In the genomic region with DNA sequence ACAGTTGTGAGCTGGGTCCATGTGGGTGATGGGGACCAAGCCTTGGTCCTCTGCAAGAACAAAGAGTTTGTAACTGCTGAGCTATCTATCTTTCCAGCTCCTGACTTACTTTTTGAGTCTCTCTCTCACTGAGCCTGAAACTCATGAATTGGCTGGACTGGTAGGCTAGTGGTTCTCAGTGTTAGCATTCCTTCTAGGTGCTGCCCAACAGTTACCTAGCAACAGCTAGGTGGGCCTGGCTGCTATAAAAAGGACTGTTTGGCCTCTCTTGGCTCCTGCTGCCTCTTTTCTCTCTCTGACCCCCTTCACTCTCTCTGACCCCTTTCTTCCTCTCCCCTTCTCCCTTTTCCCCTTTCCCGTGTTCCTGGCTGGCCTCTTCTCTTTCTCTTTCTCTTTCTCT, we compare ENCODE assay signal across 26 mouse cellular contexts.
DNase-seq lines count a peak whose midpoint lies in the region; ATAC-seq and TF ChIP-seq lines count a peak whose summit lies in the region.
"Had no signal": no experiment of that assay in that cellular context is flagged by ENCODE, and none has a peak within 500 bp of the region (broad histone marks: within the 10 kb centered on the region; RNA-seq: fewer than 3 reads in every experiment).

No protein-coding gene starts in this region.

- 60% methylated on average over 1 of the region's 1 CpGs for WGBS in heart, embryonic 14.5 days
- WGBS in heart, adult 2 months, result 67% methylated on average over 1 of the region's 1 CpGs
- 31% methylated on average over 1 of the region's 1 CpGs for WGBS in intestine, embryonic 14.5 days
- WGBS in intestine, postnatal 0 days, result 41% methylated on average over 1 of the region's 1 CpGs
- WGBS in lung, postnatal 0 days, result 25% methylated on average over 1 of the region's 1 CpGs
- 50% methylated on average over 1 of the region's 1 CpGs for WGBS in limb, embryonic 15.5 days

- peaks cover 20 to 27% of the 10 kb centered on the region in 2 experiments for H3K4me1 ChIP-seq in heart, embryonic 14.5 days (ENCODE audit: control insufficient read depth in 2 of 2, insufficient read depth in 2 of 2, low read length in 2 of 2)
- 0 out of 2 replicates have a peak, but pooled peaks cover 2% of the 10 kb centered on the region for H3K4me1 ChIP-seq in heart, adult 2 months (ENCODE audit: control insufficient read depth, insufficient read depth, low read length)
- peaks cover 29% of the 10 kb centered on the region for H3K4me1 ChIP-seq in intestine, embryonic 14.5 days (replicated peaks; ENCODE audit: control insufficient read depth, insufficient read depth, low read length)
- peaks cover 7% of the 10 kb centered on the region; the same call in 1 of the 2 replicates for H3K4me1 ChIP-seq in intestine, postnatal 0 days (replicated peaks; ENCODE audit: control insufficient read depth, insufficient read depth, low read length)
- peaks cover 9% of the 10 kb centered on the region; the same call in 1 of the 2 replicates for H3K4me1 ChIP-seq in lung, postnatal 0 days (ENCODE audit: insufficient read depth, low read depth, low read length)
- H3K4me1 ChIP-seq in limb, embryonic 15.5 days, result peaks cover 20% of the 10 kb centered on the region

- H3K9ac ChIP-seq in heart, embryonic 14.5 days (ENCODE audit: low read length), result no peak overlapping the region
- H3K9ac ChIP-seq in heart, adult 2 months (ENCODE audit: low read depth, low read length), result no peak overlapping the region
- no peak overlapping the region for H3K9ac ChIP-seq in intestine, embryonic 14.5 days (ENCODE audit: low read length)
- H3K9ac ChIP-seq in intestine, postnatal 0 days (ENCODE audit: low read depth, low read length), result no peak overlapping the region
- H3K9ac ChIP-seq in lung, postnatal 0 days (replicated peaks; ENCODE audit: low read depth), result no peak overlapping the region
- H3K9ac ChIP-seq in limb, embryonic 15.5 days, result no peak overlapping the region
- H3K9ac ChIP-seq: forebrain, embryonic 13.5 days; heart, embryonic 12.5 days; limb, embryonic 13.5 days; liver, embryonic 12.5 days; liver, postnatal 0 days; stomach, embryonic 15.5 days had no signal

- DNase-seq in heart, adult 2 months, result no peak
- DNase-seq in intestine, embryonic 14.5 days (ENCODE audit: low spot score), result no peak
- peak; percentile 60 for DNase-seq in lung, postnatal 0 days (ENCODE audit: low spot score)
- no peak for DNase-seq in lung, postnatal 36 days
- DNase-seq: adrenal gland, postnatal 10 days; cerebellum, adult 11 months; cerebellum, adult 9-10 months; cerebellum, postnatal 36 days; gastrocnemius, postnatal 10 days; kidney, adult 11 months; kidney, postnatal 36 days; liver, postnatal 0 days; midbrain, embryonic 14.5 days; thymus, adult 2 months; thymus, postnatal 36 days had no signal

- no peak for TF ChIP-seq POLR2A in heart, adult 2 months (IDR thresholded peaks at IDR 0.05; ENCODE audit: insufficient read depth, low read depth, low read length)

- H3K9me3 ChIP-seq in heart, embryonic 14.5 days (ENCODE audit: control insufficient read depth, low read length), result no peaks in the 10 kb centered on the region
- no peaks in the 10 kb centered on the region for H3K9me3 ChIP-seq in intestine, embryonic 14.5 days (ENCODE audit: control insufficient read depth, low read length)
- no peaks in the 10 kb centered on the region for H3K9me3 ChIP-seq in intestine, postnatal 0 days (ENCODE audit: control insufficient read depth)
- no peaks in the 10 kb centered on the region for H3K9me3 ChIP-seq in lung, postnatal 0 days (ENCODE audit: low read length)
- H3K9me3 ChIP-seq in limb, embryonic 15.5 days, result no peaks in the 10 kb centered on the region
- H3K9me3 ChIP-seq: forebrain, embryonic 13.5 days; limb, embryonic 13.5 days; liver, embryonic 12.5 days; stomach, embryonic 15.5 days had no signal

- ATAC-seq in heart, embryonic 14.5 days (ENCODE audit: insufficient number of reproducible peaks, insufficient read depth, low FRiP score, low read depth), result no peak
- ATAC-seq in intestine, embryonic 14.5 days (replicated peaks; ENCODE audit: low FRiP score, low TSS enrichment, low read depth), result no peak
- no peak for ATAC-seq in intestine, postnatal 0 days
- peak; percentile 73 for ATAC-seq in lung, postnatal 0 days
- ATAC-seq in limb, embryonic 15.5 days (ENCODE audit: insufficient number of reproducible peaks, low FRiP score, low TSS enrichment, low read depth), result no peak
- ATAC-seq: liver, embryonic 12.5 days; liver, postnatal 0 days; Patski had no signal

- H3K36me3 ChIP-seq in heart, embryonic 14.5 days (ENCODE audit: control insufficient read depth, insufficient read depth, low read length), result no peaks in the 10 kb centered on the region
- H3K36me3 ChIP-seq in heart, adult 2 months (ENCODE audit: control insufficient read depth, insufficient read depth, low read length), result no peaks in the 10 kb centered on the region; the same call in 1 of the 2 replicates
- H3K36me3 ChIP-seq in intestine, embryonic 14.5 days (ENCODE audit: control insufficient read depth, insufficient read depth, low read length), result no peaks in the 10 kb centered on the region
- H3K36me3 ChIP-seq in intestine, postnatal 0 days (ENCODE audit: control insufficient read depth, insufficient read depth), result no peaks in the 10 kb centered on the region
- no peaks in the 10 kb centered on the region for H3K36me3 ChIP-seq in lung, postnatal 0 days (ENCODE audit: insufficient read depth, low read length)
- no peaks in the 10 kb centered on the region for H3K36me3 ChIP-seq in limb, embryonic 15.5 days
- H3K36me3 ChIP-seq: heart, embryonic 12.5 days; limb, embryonic 13.5 days; liver, embryonic 12.5 days; stomach, embryonic 15.5 days had no signal

- intact Hi-C loops in heart, adult 2 months (cut with DNase I), result no loop called here

- no peak overlapping the region for H3K4me3 ChIP-seq in heart, embryonic 14.5 days (ENCODE audit: control insufficient read depth in 1 of 2, insufficient read depth in 1 of 2, low read depth in 1 of 2, low read length in 2 of 2)
- H3K4me3 ChIP-seq in heart, adult 2 months, result no peak overlapping the region
- H3K4me3 ChIP-seq in intestine, embryonic 14.5 days (ENCODE audit: low read depth, low read length), result no peak overlapping the region
- H3K4me3 ChIP-seq in intestine, postnatal 0 days (ENCODE audit: low read depth, low read length), result no peak overlapping the region
- no peak overlapping the region for H3K4me3 ChIP-seq in lung, postnatal 0 days (ENCODE audit: low read depth, low read length)
- no peak overlapping the region for H3K4me3 ChIP-seq in limb, embryonic 15.5 days
- H3K4me3 ChIP-seq: forebrain, embryonic 13.5 days; heart, embryonic 12.5 days; layer of hippocampus, adult 2 months; left cerebral cortex, adult 2 months; limb, embryonic 13.5 days; liver, embryonic 12.5 days; stomach, embryonic 15.5 days had no signal

- TF ChIP-seq EP300 in heart, adult 2 months (IDR thresholded peaks at IDR 0.05; ENCODE audit: insufficient read depth, low read depth, low read length), result no peak
- TF ChIP-seq EP300 in lung, postnatal 0 days (IDR thresholded peaks at IDR 0.05), result no peak

- H3K4me2 ChIP-seq in heart, embryonic 14.5 days (ENCODE audit: low read length), result no peak overlapping the region
- no peak overlapping the region for H3K4me2 ChIP-seq in intestine, embryonic 14.5 days (ENCODE audit: low read length)
- no peak overlapping the region for H3K4me2 ChIP-seq in intestine, postnatal 0 days (replicated peaks; ENCODE audit: low read depth)
- H3K4me2 ChIP-seq in lung, postnatal 0 days (replicated peaks; ENCODE audit: low read depth, low read length), result no peak overlapping the region
- H3K4me2 ChIP-seq in limb, embryonic 15.5 days, result no peak overlapping the region
- H3K4me2 ChIP-seq: forebrain, embryonic 13.5 days; heart, embryonic 12.5 days; limb, embryonic 13.5 days; liver, embryonic 12.5 days; stomach, embryonic 15.5 days had no signal

- H3K27me3 ChIP-seq in heart, embryonic 14.5 days (ENCODE audit: control insufficient read depth, insufficient read depth, low read length), result no peaks in the 10 kb centered on the region
- H3K27me3 ChIP-seq in heart, adult 2 months (ENCODE audit: control insufficient read depth, insufficient read depth, low read length), result no peaks in the 10 kb centered on the region
- H3K27me3 ChIP-seq in intestine, embryonic 14.5 days (replicated peaks; ENCODE audit: control insufficient read depth, insufficient read depth, low read length), result no peaks in the 10 kb centered on the region
- no peaks in the 10 kb centered on the region for H3K27me3 ChIP-seq in intestine, postnatal 0 days (replicated peaks; ENCODE audit: control insufficient read depth, insufficient read depth, low read length)
- no peaks in the 10 kb centered on the region for H3K27me3 ChIP-seq in lung, postnatal 0 days (replicated peaks; ENCODE audit: insufficient read depth, low read length)
- H3K27me3 ChIP-seq in limb, embryonic 15.5 days, result no peaks in the 10 kb centered on the region
- H3K27me3 ChIP-seq: forebrain, embryonic 13.5 days; heart, embryonic 12.5 days; limb, embryonic 13.5 days; liver, embryonic 12.5 days; Patski; stomach, embryonic 15.5 days had no signal

- TF ChIP-seq CTCF in heart, adult 2 months (IDR thresholded peaks at IDR 0.05), result no peak
- TF ChIP-seq CTCF in intestine, postnatal 0 days (IDR thresholded peaks at IDR 0.05; ENCODE audit: low read depth), result no peak
- no peak for TF ChIP-seq CTCF in lung, postnatal 0 days (IDR thresholded peaks at IDR 0.05)

- no peaks in the 10 kb centered on the region for H3K79me2 ChIP-seq in heart, adult 2 months (replicated peaks; ENCODE audit: control insufficient read depth, insufficient read depth, low read length)

- peak overlapping the region; percentile 1 to 37; a peak in 3 of 4 replicates for H3K27ac ChIP-seq in heart, embryonic 14.5 days (replicated peaks in 1 of 2; ENCODE audit: control insufficient read depth in 1 of 2, insufficient read depth in 1 of 2, low read depth in 2 of 2, low read length in 2 of 2)
- no peak overlapping the region for H3K27ac ChIP-seq in heart, adult 2 months
- 0 out of 2 replicates have a peak overlapping the region, but pooled peaks have one; percentile 11 for H3K27ac ChIP-seq in intestine, embryonic 14.5 days (ENCODE audit: low read depth)
- H3K27ac ChIP-seq in intestine, postnatal 0 days (ENCODE audit: low read depth, low read length), result no peak overlapping the region
- H3K27ac ChIP-seq in lung, postnatal 0 days (ENCODE audit: low read length), result no peak overlapping the region
- H3K27ac ChIP-seq in limb, embryonic 15.5 days, result 0 out of 2 replicates have a peak overlapping the region, but pooled peaks have one; percentile 1
- H3K27ac ChIP-seq: forebrain, embryonic 13.5 days; layer of hippocampus, adult 2 months; left cerebral cortex, adult 2 months; limb, embryonic 13.5 days; liver, embryonic 12.5 days; stomach, embryonic 15.5 days had no signal

Comparison
In these comparisons a context has a peak if more than half of its experiments do, and no peak if none do; other contexts are left out.
1. H3K27ac ChIP-seq: peak in heart, embryonic 14.5 days (2 of 2), intestine, embryonic 14.5 days (single experiment) and limb, embryonic 15.5 days (single experiment); none in heart, adult 2 months (single experiment), intestine, postnatal 0 days (single experiment) and lung, postnatal 0 days (single experiment).